ENCODE assay signal across 9 mouse cellular contexts in the genomic region with DNA sequence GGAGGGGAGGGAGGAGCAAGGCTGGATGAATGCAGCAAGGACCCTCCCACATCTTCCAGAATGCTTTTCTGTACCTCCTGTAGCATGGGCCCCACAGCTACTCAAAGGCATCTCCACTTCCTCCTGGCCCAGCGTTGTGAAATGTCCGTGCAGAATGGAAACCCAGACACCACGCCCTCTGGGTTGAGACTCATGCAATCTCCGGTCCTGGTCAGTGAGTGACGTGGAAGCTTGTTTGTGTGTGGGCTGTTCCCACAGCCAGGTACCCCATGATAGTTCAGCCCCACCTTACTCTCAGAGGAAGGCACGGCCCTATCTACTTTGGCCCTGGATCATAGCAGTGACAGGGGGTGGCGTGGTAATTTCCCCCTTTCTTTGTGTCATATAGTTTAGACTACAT.
DNase-seq lines count a peak whose midpoint lies in the region; ATAC-seq lines count a peak whose summit lies in the region.
"Had no signal": no experiment of that assay in that cellular context is flagged by ENCODE, and none has a peak within 500 bp of the region (broad histone marks: within the 10 kb centered on the region; RNA-seq: fewer than 3 reads in every experiment).

No protein-coding gene starts in this region.

- H3K4me2 ChIP-seq in stomach, embryonic 15.5 days: peak overlapping the region; percentile 13; the same call in 1 of the 2 replicates

- H3K9ac ChIP-seq in stomach, embryonic 15.5 days: no peak overlapping the region

- peaks cover 14% of the 10 kb centered on the region for H3K4me1 ChIP-seq in stomach, embryonic 15.5 days

- peak overlapping the region; percentile 44; the same call in 1 of the 2 replicates for H3K27ac ChIP-seq in stomach, embryonic 15.5 days

- DNase-seq in layer of hippocampus, adult 9-11 months: peak; percentile 64
- no peak for DNase-seq in layer of hippocampus, postnatal 14 days (ENCODE audit: low spot score in 2 of 2)
- DNase-seq in lung, postnatal 25 days (ENCODE audit: low spot score): peak; percentile 71
- no peak for DNase-seq in kidney, adult 9 months
- DNase-seq in layer of hippocampus, adult 8-10 months (ENCODE audit: low spot score in 2 of 2): no peak
- no peak for DNase-seq in frontal cortex, postnatal 14 days (ENCODE audit: low spot score in 2 of 2)
- DNase-seq: kidney, postnatal 4 days had no signal

- no peaks in the 10 kb centered on the region for H3K9me3 ChIP-seq in stomach, embryonic 15.5 days

- 44% methylated on average over 7 of the region's 7 CpGs for WGBS in stomach, embryonic 15.5 days

- no peaks in the 10 kb centered on the region for H3K36me3 ChIP-seq in stomach, embryonic 15.5 days

- no peaks in the 10 kb centered on the region for H3K27me3 ChIP-seq in stomach, embryonic 15.5 days (replicated peaks)

- ATAC-seq in inflammation-experienced regulatory T-cells, adult 6 months: peak; percentile 52
- peak; percentile 48; the same call in 1 of the 2 replicates for ATAC-seq in stomach, embryonic 15.5 days (ENCODE audit: insufficient read depth, low FRiP score, low read depth)

- no peak overlapping the region for H3K4me3 ChIP-seq in stomach, embryonic 15.5 days (replicated peaks)

Comparison
In these comparisons a context has a peak if more than half of its experiments do, and no peak if none do; other contexts are left out.
1. DNase-seq: peak in layer of hippocampus, adult 9-11 months (single experiment) and lung, postnatal 25 days (single experiment); none in layer of hippocampus, postnatal 14 days (0 of 2), kidney, adult 9 months (single experiment), layer of hippocampus, adult 8-10 months (0 of 2) and frontal cortex, postnatal 14 days (0 of 2).